Mouse (Mus musculus) testis, adult 2 months (tissue): ENCODE data around the gene Hoxa6. TPM values are rescaled to one million over a fixed set of nuclear protein-coding genes. Genes with fewer than 3 reads are reported as not detected.

Experiments used
- H3K27ac ChIP-seq: fragments of 200-500 bp; 2 replicates; pipeline ENCODE4 v1.5.1; 2012; ENCODE audit warnings: low read depth, low read length; ENCODE audit not compliant: control insufficient read depth, insufficient read depth
- H3K27me3 ChIP-seq: fragments of 200-500 bp; 2 replicates; pipeline ENCODE4 v1.6.1; 2012; ENCODE audit warnings: mild to moderate bottlenecking, low read length, moderate library complexity; ENCODE audit not compliant: control insufficient read depth, insufficient read depth
- H3K36me3 ChIP-seq: fragments of 200-500 bp; 2 replicates; pipeline ENCODE4 v1.6.1; 2012; ENCODE audit warnings: mild to moderate bottlenecking, low read length; ENCODE audit not compliant: control insufficient read depth, insufficient read depth
- H3K4me1 ChIP-seq: fragments of 200-500 bp; 2 replicates; pipeline ENCODE4 v1.6.1; 2012; ENCODE audit warnings: low read length; ENCODE audit not compliant: control insufficient read depth, insufficient read depth
- H3K4me3 ChIP-seq: fragments of 200-500 bp; 2 replicates; pipeline ENCODE4 v1.5.1; 2012; ENCODE audit warnings: low read depth, mild to moderate bottlenecking, low read length, moderate library complexity, mixed read lengths; ENCODE audit not compliant: control insufficient read depth
- CTCF ChIP-seq: fragments of 200-500 bp; IDR thresholded peaks from 2 replicates; pipeline ENCODE4 v1.5.1; 2012; ENCODE audit warnings: low read depth, mild to moderate bottlenecking, inconsistent platforms, low read length, moderate library complexity; ENCODE audit not compliant: control insufficient read depth, insufficient read depth, insufficient replicate concordance
- POLR2A ChIP-seq: fragments of 200-500 bp; IDR thresholded peaks from 2 replicates; pipeline ENCODE4 v1.6.1; 2012; ENCODE audit warnings: low read depth, mild to moderate bottlenecking, inconsistent platforms, low read length, moderate library complexity; ENCODE audit not compliant: control insufficient read depth
- polyA plus RNA-seq: library from polyadenylated mRNA; depleted of rRNA; stranded (reverse); fragments of >200 nt; gene quantifications from 2 replicates; pipeline ENCODE4 v1.2.3, GENCODE M21; 2012

Gene Hoxa6
- polyA plus RNA-seq, 1 experiment: 0.21 TPM

DNA sequence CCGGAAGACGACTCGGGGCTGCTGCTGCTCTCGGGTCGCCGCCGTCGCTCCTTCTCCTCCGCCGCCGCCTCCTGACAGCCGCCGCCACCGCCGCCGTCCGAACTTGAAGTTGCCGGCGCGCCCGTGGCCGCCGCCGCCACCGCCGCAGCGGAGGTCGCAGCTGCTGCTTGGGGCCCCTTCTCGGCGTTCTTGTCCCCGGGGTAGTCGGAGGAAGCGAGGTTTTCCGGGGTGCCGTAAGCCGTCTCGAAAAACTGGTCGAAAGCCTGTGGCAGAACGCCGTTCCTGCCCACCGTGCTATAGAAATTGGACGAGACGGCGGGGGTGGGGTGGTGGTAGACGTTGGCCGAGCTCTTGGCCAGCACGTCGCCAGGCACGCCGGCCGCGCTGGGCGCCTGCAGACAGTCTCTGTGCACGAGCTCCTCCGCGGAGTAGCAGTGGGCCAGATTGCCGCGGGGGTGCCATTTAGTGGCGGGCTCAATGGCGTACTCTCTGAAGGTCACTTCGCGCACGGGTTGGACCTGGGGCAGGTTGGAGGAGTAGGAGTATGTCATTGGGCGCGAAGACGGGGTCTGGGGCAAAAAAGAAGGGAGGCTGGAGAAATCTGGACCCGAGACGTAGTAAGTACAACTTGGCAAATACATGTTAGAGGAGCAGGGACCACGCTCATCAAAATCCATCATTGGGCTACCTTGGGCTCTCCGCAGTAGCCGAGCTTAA, 36.7 kb upstream of the Hoxa6 start:
- Histone ChIP-seq H3K4me3 (no peak overlapping the region; the same call in 1 of the 2 replicates), H3K27ac (no peak overlapping the region), H3K36me3 (no peaks in the 10 kb centered on the region), H3K27me3 (peaks cover 27% of the 10 kb centered on the region), H3K4me1 (peaks cover 8% of the 10 kb centered on the region; the same call in 1 of the 2 replicates)
- TF ChIP-seq POLR2A (no peak), CTCF (no peak)

DNA sequence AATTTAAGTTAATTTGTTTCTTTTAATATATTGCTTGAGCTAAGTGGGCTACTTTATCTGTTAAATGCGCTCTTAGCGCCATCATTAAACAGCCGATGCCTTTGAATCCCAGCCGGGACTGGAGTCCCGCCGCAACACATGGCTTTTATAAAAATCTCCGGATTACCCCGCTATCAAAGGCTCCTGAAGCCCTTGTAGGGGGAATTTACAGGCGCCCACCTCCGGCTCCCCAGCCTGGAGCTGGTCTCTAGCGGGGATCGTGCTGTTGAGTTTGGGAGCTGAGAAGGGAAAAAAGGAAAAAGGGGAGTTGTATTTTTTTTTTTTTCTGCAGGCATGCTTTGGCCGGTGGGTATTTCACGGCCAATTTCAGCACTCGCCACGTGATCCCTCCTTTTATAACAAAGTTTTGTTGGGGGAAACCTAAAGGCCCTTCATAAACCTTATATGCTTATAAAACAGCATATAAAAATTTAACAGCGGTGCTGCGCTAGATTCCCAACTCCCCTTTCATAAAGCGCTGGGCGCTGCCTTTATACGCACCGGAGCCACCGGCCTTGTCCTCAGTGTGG, 36.0 kb upstream of the Hoxa6 start:
- H3K27ac ChIP-seq: no peak overlapping the region
- no peak for TF ChIP-seq POLR2A
- TF ChIP-seq CTCF: no peak
- H3K4me1 ChIP-seq: peaks cover 8% of the 10 kb centered on the region; the same call in 1 of the 2 replicates
- no peak overlapping the region for H3K4me3 ChIP-seq
- peaks cover 28% of the 10 kb centered on the region for H3K27me3 ChIP-seq
- H3K36me3 ChIP-seq: no peaks in the 10 kb centered on the region

DNA sequence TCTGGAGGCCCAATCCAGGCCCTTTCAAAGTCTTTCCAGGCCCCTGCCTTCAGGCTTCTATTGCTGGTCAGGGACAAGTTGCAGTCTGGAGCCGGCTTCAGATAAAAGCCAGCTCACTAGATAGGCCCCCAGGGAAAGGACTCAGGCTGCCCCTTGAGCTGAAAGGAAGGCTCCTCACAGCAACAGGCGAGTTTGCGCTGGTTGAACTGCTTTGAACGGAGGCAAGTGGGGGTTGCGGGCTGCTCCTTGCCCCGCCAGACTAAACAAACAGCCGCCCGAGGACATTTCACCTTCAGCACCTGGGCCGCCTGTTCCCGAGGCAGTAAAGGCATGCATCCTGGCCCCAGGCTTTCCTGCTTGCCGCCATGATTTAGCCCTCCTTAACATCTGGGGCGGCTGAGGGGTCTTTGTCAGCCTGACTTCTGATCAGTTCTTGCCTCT, 35.2 kb upstream of the Hoxa6 start:
- TF ChIP-seq POLR2A (no peak), CTCF (no peak)
- peaks cover 26% of the 10 kb centered on the region for H3K27me3 ChIP-seq
- no peak overlapping the region for H3K4me3 ChIP-seq
- no peaks in the 10 kb centered on the region for H3K36me3 ChIP-seq
- no peak overlapping the region for H3K27ac ChIP-seq
- peaks cover 8% of the 10 kb centered on the region; the same call in 1 of the 2 replicates for H3K4me1 ChIP-seq

DNA sequence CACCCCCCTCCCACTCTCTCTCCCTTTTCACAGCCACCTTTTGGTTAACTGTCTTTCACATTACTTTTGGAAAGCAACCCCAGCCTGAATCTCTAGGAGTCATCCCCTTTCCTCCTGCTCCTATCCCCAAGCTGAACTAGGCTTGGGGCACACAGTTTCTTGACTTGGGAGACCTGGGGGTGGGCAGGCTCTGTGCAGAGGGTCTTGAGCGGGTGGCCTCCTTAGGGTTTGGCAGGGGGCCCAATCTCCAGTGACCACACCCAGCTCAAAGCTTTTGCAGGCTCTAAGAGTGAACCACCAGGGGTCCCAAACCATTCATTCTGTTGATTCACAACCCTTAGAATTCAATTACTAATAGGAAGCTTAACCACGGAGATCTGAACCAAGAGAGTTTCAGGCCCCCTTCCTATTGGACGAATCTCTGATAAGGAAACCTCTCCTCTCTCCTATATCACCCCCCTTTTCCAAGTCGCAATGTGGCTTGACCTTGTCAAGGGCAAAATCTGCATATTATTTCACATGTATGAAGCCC, 34.3 kb upstream of the Hoxa6 start:
- no peaks in the 10 kb centered on the region for H3K36me3 ChIP-seq
- H3K4me1 ChIP-seq: peaks cover 6% of the 10 kb centered on the region; the same call in 1 of the 2 replicates
- H3K27me3 ChIP-seq: peaks cover 23% of the 10 kb centered on the region
- H3K4me3 ChIP-seq: no peak overlapping the region
- TF ChIP-seq POLR2A (no peak), CTCF (no peak)
- no peak overlapping the region for H3K27ac ChIP-seq

DNA sequence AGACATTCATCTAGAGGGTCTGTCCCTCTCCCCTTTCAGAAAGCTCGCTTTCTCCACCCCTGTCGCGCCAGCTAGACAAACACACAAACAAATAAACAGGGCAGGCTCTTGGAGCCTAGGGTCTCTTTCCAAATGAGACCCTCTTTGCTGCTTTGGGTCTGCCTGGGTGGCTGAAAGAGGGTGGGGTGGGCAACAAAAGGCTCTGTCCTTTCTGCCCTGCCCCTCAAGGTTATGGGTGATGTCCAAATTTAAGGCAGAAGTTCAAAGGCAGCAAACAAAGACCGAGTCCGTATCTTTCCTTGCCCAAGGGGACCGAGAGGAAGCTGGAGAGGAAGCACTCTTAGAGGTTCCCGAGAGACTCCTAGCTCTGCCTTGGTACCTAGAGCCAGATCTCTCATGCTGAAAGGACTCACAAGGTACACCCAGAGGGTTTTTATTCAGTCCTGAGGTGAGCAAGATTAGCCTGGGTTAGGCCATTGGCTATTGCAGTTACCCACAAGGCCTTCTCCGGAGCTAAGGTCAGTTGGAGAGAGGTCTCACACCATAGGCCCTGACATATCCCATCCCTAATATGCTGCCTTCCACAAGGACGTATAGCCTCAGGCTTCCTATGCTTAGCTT, 32.6 kb upstream of the Hoxa6 start:
- Histone ChIP-seq H3K27me3 (peaks cover 18% of the 10 kb centered on the region), H3K36me3 (no peaks in the 10 kb centered on the region), H3K4me1 (peaks cover 3% of the 10 kb centered on the region; the same call in 1 of the 2 replicates), H3K4me3 (no peak overlapping the region), H3K27ac (no peak overlapping the region)
- TF ChIP-seq POLR2A: no peak
- no peak for TF ChIP-seq CTCF

DNA sequence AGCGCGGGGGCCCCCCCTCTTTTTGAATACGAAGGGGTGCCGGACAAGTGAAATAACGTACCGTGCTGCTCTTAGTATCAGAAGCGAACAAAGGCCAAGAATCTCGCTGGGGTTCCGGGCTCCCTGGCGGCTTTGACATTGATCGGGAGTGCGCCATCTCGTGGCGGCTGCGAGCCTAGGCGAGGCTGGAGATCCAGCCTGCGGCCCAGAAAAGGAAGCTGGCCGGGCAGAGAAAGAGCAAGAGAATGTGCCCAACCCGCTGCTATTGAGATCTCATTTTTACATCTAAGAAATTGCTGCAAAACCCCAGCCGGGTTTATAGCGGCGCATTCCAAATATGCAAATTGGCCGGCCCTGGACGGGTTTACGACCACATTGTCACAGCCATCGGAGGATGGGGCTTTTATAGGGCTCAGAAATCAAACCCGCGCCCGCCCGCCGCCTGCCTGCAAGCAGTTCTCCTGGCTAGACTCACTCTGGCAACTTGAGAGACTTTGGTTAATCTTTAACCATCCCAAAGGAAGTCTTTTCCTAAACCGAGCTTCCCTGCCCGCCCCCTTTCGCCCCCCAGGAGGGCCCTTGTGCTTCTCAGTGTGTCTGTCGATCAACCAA, 32.0 kb upstream of the Hoxa6 start, which contains the start of gene Hoxa10:
Gene Hoxa10, minus strand, starts transcription at position 466 of the 612 bp plus-strand sequence.
- peaks cover 3% of the 10 kb centered on the region; the same call in 1 of the 2 replicates for H3K4me1 ChIP-seq
- peak; percentile 68 for TF ChIP-seq CTCF
- no peak for TF ChIP-seq POLR2A
- peak within 1 kb of the TSS; percentile 44 for H3K4me3 ChIP-seq
- H3K36me3 ChIP-seq: no peaks in the 10 kb centered on the region
- H3K27me3 ChIP-seq: peaks cover 16% of the 10 kb centered on the region
- no peak within 1 kb of the TSS for H3K27ac ChIP-seq
